Mouse (Mus musculus) CH12.LX (cell line): ENCODE measurements around the gene Ccdc62. TPM values are rescaled to one million over a fixed set of nuclear protein-coding genes. Genes with fewer than 3 reads are reported as not detected.

Experiments
- DNase-seq: peaks from one replicate; pipeline ENCODE4 v3.0.0-alpha.2; 2013; ENCODE audit errors: extremely low read depth
- H3K27ac ChIP-seq: 2 replicates; pipeline ENCODE4 v1.5.1; 2012; ENCODE audit warnings: low read depth, mild to moderate bottlenecking, control low read depth, moderate library complexity; ENCODE audit not compliant: insufficient read depth
- H3K27me3 ChIP-seq: replicated peaks from 2 replicates; pipeline ENCODE3; 2012; ENCODE audit warnings: inconsistent platforms
- H3K36me3 ChIP-seq, 2 experiments: replicated peaks in 1 of 2; 2 replicates each; pipeline versions ENCODE3 to v1.6.1; 2012; ENCODE audit warnings: inconsistent platforms in 1 of 2, low read length in 1 of 2, mild to moderate bottlenecking in 1 of 2, mixed read lengths in 1 of 2, moderate library complexity in 1 of 2; ENCODE audit not compliant: control insufficient read depth in 1 of 2, insufficient read depth in 1 of 2
- H3K4me1 ChIP-seq, 2 experiments: 2 replicates each; pipeline ENCODE4 v1.6.1; 2012; ENCODE audit warnings: inconsistent platforms in 1 of 2, moderate library complexity in 1 of 2; ENCODE audit not compliant: insufficient read depth in 2 of 2, control insufficient read depth in 1 of 2
- H3K4me2 ChIP-seq: 2 replicates; pipeline ENCODE4 v1.6.1; 2012; ENCODE audit warnings: low read depth, mild to moderate bottlenecking, control low read depth; ENCODE audit not compliant: poor library complexity, insufficient read depth, severe bottlenecking
- H3K4me3 ChIP-seq, 3 experiments: fragments of 150-350 bp in 1 of 3; sonication (generic) in 1 of 3; replicated peaks in 1 of 3; 2 replicates each; pipeline versions ENCODE3 to v1.5.1; 2011 to 2012; ENCODE audit warnings: low read depth in 2 of 3, low read length in 2 of 3, mild to moderate bottlenecking in 2 of 3, moderate library complexity in 2 of 3, control low read depth in 1 of 3, improper control_type of control experiment in 1 of 3, inconsistent platforms in 1 of 3, mixed read lengths in 1 of 3; ENCODE audit not compliant: poor library complexity in 1 of 3
- H3K79me2 ChIP-seq: replicated peaks from 2 replicates; pipeline ENCODE4 v1.6.1; 2012; ENCODE audit warnings: mild to moderate bottlenecking, moderate library complexity; ENCODE audit not compliant: control insufficient read depth, poor library complexity, insufficient read depth, severe bottlenecking; ENCODE audit errors: extremely low read depth
- H3K9ac ChIP-seq: 2 replicates; pipeline ENCODE4 v1.6.1; 2012; ENCODE audit warnings: low read depth, mild to moderate bottlenecking, control low read depth, moderate library complexity; ENCODE audit not compliant: insufficient read depth
- H3K9me3 ChIP-seq: replicated peaks from 2 replicates; pipeline ENCODE3; 2012; ENCODE audit warnings: low read length, inconsistent platforms, mixed read lengths
- BHLHE40 ChIP-seq: IDR thresholded peaks from 2 replicates; pipeline ENCODE4 v1.6.1; 2011; ENCODE audit warnings: mild to moderate bottlenecking, low read depth, low read length, improper control_type of control experiment
- E2F4 ChIP-seq: IDR thresholded peaks from 2 replicates; pipeline ENCODE4 v1.6.1; 2011; ENCODE audit warnings: low read depth, low read length, improper control_type of control experiment; ENCODE audit not compliant: insufficient replicate concordance
- GABPA ChIP-seq: IDR thresholded peaks from 2 replicates; pipeline ENCODE4 v1.6.1; 2012; ENCODE audit warnings: low read depth, low read length, improper control_type of control experiment, inconsistent platforms; ENCODE audit not compliant: insufficient replicate concordance
- HCFC1 ChIP-seq: IDR thresholded peaks from 2 replicates; pipeline ENCODE4 v1.6.1; 2012; ENCODE audit warnings: low read depth, mild to moderate bottlenecking, inconsistent platforms, low read length, improper control_type of control experiment
- IRF4 ChIP-seq: IDR thresholded peaks from 2 replicates; pipeline ENCODE4 v1.6.1; 2014; ENCODE audit warnings: low read depth, mild to moderate bottlenecking, inconsistent platforms, low read length, improper control_type of control experiment
- MAX ChIP-seq: IDR thresholded peaks from 2 replicates; pipeline ENCODE4 v1.6.1; 2011; ENCODE audit warnings: low read length, improper control_type of control experiment
- MAZ ChIP-seq: IDR thresholded peaks from 2 replicates; pipeline ENCODE4 v1.6.1; 2012; ENCODE audit warnings: low read depth, mild to moderate bottlenecking, inconsistent platforms, low read length, improper control_type of control experiment, moderate library complexity
- MEF2A ChIP-seq: IDR thresholded peaks from 2 replicates; pipeline ENCODE4 v1.6.1; 2014; ENCODE audit warnings: low read depth, mild to moderate bottlenecking, inconsistent platforms, low read length, improper control_type of control experiment, borderline replicate concordance
- MXI1 ChIP-seq: IDR thresholded peaks from 2 replicates; pipeline ENCODE4 v1.6.1; 2011; ENCODE audit warnings: mild to moderate bottlenecking, low read depth, low read length, improper control_type of control experiment
- POLR2A ChIP-seq: IDR thresholded peaks from 2 replicates; pipeline ENCODE4 v1.6.1; 2011; ENCODE audit warnings: low read depth, mild to moderate bottlenecking, improper control_type of control experiment, low read length
- RAD21 ChIP-seq: IDR thresholded peaks from 2 replicates; pipeline ENCODE4 v1.6.1; 2011; ENCODE audit warnings: low read depth, mild to moderate bottlenecking, low read length, improper control_type of control experiment, moderate library complexity
- RCOR1 ChIP-seq: conservative IDR thresholded peaks from 2 replicates; pipeline ENCODE4 v1.6.1; 2012; ENCODE audit warnings: low read depth, mild to moderate bottlenecking, inconsistent platforms, low read length, improper control_type of control experiment
- TBP ChIP-seq: conservative IDR thresholded peaks from 2 replicates; pipeline ENCODE4 v1.6.1; 2011; ENCODE audit warnings: low read depth, low read length, improper control_type of control experiment
- TCF12 ChIP-seq: IDR thresholded peaks from 2 replicates; pipeline ENCODE4 v1.6.1; 2014; ENCODE audit warnings: low read depth, mild to moderate bottlenecking, inconsistent platforms, low read length, improper control_type of control experiment
- UBTF ChIP-seq: IDR thresholded peaks from 2 replicates; pipeline ENCODE4 v1.6.1; 2012; ENCODE audit warnings: low read depth, mild to moderate bottlenecking, inconsistent platforms, low read length, improper control_type of control experiment, moderate library complexity
- ZC3H11A ChIP-seq: IDR thresholded peaks from 2 replicates; pipeline ENCODE4 v1.6.1; 2012; ENCODE audit warnings: low read depth, mild to moderate bottlenecking, inconsistent platforms, low read length, improper control_type of control experiment
- ZKSCAN1 ChIP-seq: IDR thresholded peaks from 2 replicates; pipeline ENCODE4 v1.6.1; 2012; ENCODE audit warnings: low read depth, inconsistent platforms, low read length, improper control_type of control experiment, borderline replicate concordance
- ZNF384 ChIP-seq: IDR thresholded peaks from 2 replicates; pipeline ENCODE4 v1.6.1; 2012; ENCODE audit warnings: low read depth, low read length, improper control_type of control experiment, inconsistent platforms
- dilution Hi-C: fragments of 300-500 bp; cut with MboI; formaldehyde crosslinking; loops from 2 replicates; pipeline ENCODE4 v1.14.3; 2020; ENCODE audit warnings: low sequenced_read_pairs; ENCODE audit not compliant: extremely low pct_unique_long_range_greater_than_20kb, extremely low pct_ligation_motif_present
- in situ Hi-C: fragments of 300-500 bp; cut with MboI; formaldehyde crosslinking; loops from 3 replicates; pipeline ENCODE4 v1.14.3; 2019; ENCODE audit warnings: low sequenced_read_pairs, low pct_ligation_motif_present, low pct_unique_long_range_greater_than_20kb, mixed read lengths
- polyA plus RNA-seq: library from polyadenylated mRNA; unstranded; fragments of >175 nt; gene quantifications from 2 replicates; pipeline ENCODE4 v1.2.1, GENCODE M21; 2012; ENCODE audit warnings: low read depth; ENCODE audit not compliant: insufficient read length
- total RNA-seq, 2 experiments: library from RNA; depleted of rRNA; stranded (reverse); fragments of 300-350 nt in 1 of 2; fragments of >200 nt in 1 of 2; gene quantifications; 2 replicates each; pipeline ENCODE4 v1.2.3; 2012 to 2014

The Ccdc62 gene
- total and polyA plus RNA-seq, 3 experiments: 1.6 to 5.3 (median 2.0) TPM

DNA sequence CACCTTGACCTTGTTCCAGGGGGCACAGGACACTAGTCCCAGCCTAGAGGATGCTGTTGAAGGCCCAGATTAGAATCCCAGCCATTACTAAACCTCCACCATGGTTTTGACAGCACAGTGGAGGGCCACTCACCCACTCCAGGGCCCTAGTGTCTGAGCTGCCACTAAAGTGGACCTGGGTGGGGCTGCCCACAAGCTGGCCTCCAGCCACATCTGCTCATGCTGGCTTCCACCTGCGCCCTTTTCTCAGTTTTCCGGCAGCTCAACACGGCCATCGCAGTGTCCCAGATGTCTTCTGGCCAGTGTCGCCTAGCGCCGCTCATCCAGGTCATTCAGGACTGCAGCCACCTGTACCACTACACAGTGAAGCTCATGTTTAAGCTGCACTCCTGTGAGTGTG is 64.0 kb downstream of the Ccdc62 start:
- Histone ChIP-seq H3K9me3 (no peaks in the 10 kb centered on the region), H3K27ac (no peak overlapping the region), H3K79me2 (no peaks in the 10 kb centered on the region), H3K4me2 (no peak overlapping the region), H3K4me1 (peaks cover 10 to 17% of the 10 kb centered on the region in 2 experiments), H3K4me3 (no peak overlapping the region), H3K9ac (no peak overlapping the region), H3K36me3 (peaks cover 80 to 94% of the 10 kb centered on the region in 2 experiments), H3K27me3 (no peaks in the 10 kb centered on the region)
- dilution Hi-C loops: no loop called here
- in situ Hi-C loops: loop anchor here (5.0 to 10.0 kb wide), 2 partner anchors 42 to 180 kb away; no protein-coding TSS in a partner anchor
- DNase-seq: no peak
- TF ChIP-seq ZC3H11A: no peak
- TF ChIP-seq RAD21: no peak
- TF ChIP-seq UBTF: no peak
- no peak for TF ChIP-seq E2F4
- TF ChIP-seq MAX: no peak
- TF ChIP-seq ZKSCAN1: no peak

DNA sequence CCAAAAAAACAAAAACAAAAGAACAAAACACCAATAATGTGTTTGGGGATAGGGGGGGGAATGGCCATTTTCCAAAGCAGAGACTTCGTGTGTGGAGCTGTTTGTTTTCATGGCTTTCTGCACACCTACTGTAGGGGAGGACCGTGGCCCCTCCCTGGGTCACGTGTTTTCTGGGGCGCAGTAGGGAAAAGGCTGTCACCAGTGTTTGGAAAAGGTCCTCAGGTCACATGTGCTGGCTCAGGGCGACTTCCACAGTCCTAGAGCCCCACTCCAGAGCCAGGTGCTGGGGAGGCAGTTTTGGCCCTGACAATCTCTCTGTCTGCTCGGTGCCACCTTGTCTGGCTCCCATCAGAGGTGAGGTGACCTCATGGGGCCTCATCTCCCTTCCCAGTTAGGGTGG is 64.9 kb downstream of the Ccdc62 start:
- Histone ChIP-seq H3K4me3 (no peak overlapping the region), H3K36me3 (peaks cover 81 to 94% of the 10 kb centered on the region in 2 experiments)
- TF ChIP-seq IRF4 (no peak), POLR2A (no peak), TBP (no peak), MXI1 (no peak), BHLHE40 (no peak), GABPA (no peak), MEF2A (no peak), TCF12 (no peak), RCOR1 (no peak), HCFC1 (no peak), MAZ (no peak), ZNF384 (no peak)
- TF ChIP-seq, all 38 proteins: peak for 0
- dilution Hi-C loops: no loop called here
- Histone ChIP-seq H3K9ac (no peak overlapping the region), H3K4me1 (peaks cover 10 to 17% of the 10 kb centered on the region in 2 experiments), H3K4me2 (no peak overlapping the region), H3K27ac (no peak overlapping the region), H3K9me3 (no peaks in the 10 kb centered on the region), H3K27me3 (no peaks in the 10 kb centered on the region), H3K79me2 (no peaks in the 10 kb centered on the region)
- no peak for DNase-seq
- in situ Hi-C loops: loop anchor here (10.0 kb wide), 1 partner anchor 181 kb away; no protein-coding TSS in a partner anchor
